Mouse (Mus musculus): Measurements from ENCODE around the gene Parp4.

Parp4 gene

GRCm38 (mm10) chr14:56575416-56575815 is at the start of gene Parp4, which contains the start of gene Cenpj:
TSS of gene Parp4 (plus strand) at chr14:56575619.
TSS of gene Cenpj (minus strand) at chr14:56575425.
- DNase-seq (ENCODE audit: low spot score in 2 of 2), result peak; percentile 95 to 96

GRCm38 (mm10) chr14:56530788-56531187 is 44.6 kb upstream of the Parp4 start:
- DNase-seq (ENCODE audit: low spot score in 2 of 2), result no peak

GRCm38 (mm10) chr14:56544946-56545345 is 30.5 kb upstream of the Parp4 start:
- no peak for DNase-seq (ENCODE audit: low spot score in 2 of 2)

GRCm38 (mm10) chr14:56545491-56545890 is 29.9 kb upstream of the Parp4 start:
- no peak for DNase-seq (ENCODE audit: low spot score in 2 of 2)

- no peak for DNase-seq (ENCODE audit: low spot score in 2 of 2)
These were observed 24.5 kb upstream of the Parp4 start for GRCm38 (mm10) chr14:56550960-56551359.

GRCm38 (mm10) chr14:56552924-56553323 is 22.5 kb upstream of the Parp4 start:
- DNase-seq (ENCODE audit: low spot score in 2 of 2), result no peak

GRCm38 (mm10) chr14:56553331-56553730 is 22.1 kb upstream of the Parp4 start:
- DNase-seq (ENCODE audit: low spot score in 2 of 2), result no peak

GRCm38 (mm10) chr14:56554716-56555115 is 20.7 kb upstream of the Parp4 start:
- no peak for DNase-seq (ENCODE audit: low spot score in 2 of 2)

GRCm38 (mm10) chr14:56559134-56559533 is 16.3 kb upstream of the Parp4 start:
- DNase-seq (ENCODE audit: low spot score in 2 of 2), result no peak

GRCm38 (mm10) chr14:56567476-56567875 is 7.9 kb upstream of the Parp4 start:
- no peak for DNase-seq (ENCODE audit: low spot score in 2 of 2)

- no peak for DNase-seq (ENCODE audit: low spot score in 2 of 2)
These were observed 6.4 kb upstream of the Parp4 start for GRCm38 (mm10) chr14:56569041-56569440.

- DNase-seq (ENCODE audit: low spot score in 2 of 2), result peak; percentile 92 to 95
These were observed 3.9 kb upstream of the Parp4 start for GRCm38 (mm10) chr14:56571310-56572093.

- no peak for DNase-seq (ENCODE audit: low spot score in 2 of 2)
These were observed 2.9 kb upstream of the Parp4 start for GRCm38 (mm10) chr14:56572546-56572945.

- DNase-seq (ENCODE audit: low spot score in 2 of 2), result no peak
These were observed 816 bp downstream of the Parp4 start for GRCm38 (mm10) chr14:56575969-56576901.

- DNase-seq (ENCODE audit: low spot score in 2 of 2), result no peak
These were observed 3.6 kb downstream of the Parp4 start for GRCm38 (mm10) chr14:56579011-56579410.

- no peak for DNase-seq (ENCODE audit: low spot score in 2 of 2)
These were observed 5.7 kb downstream of the Parp4 start for GRCm38 (mm10) chr14:56581117-56581516.

GRCm38 (mm10) chr14:56582294-56582693 is 6.9 kb downstream of the Parp4 start:
- DNase-seq (ENCODE audit: low spot score in 2 of 2), result no peak

GRCm38 (mm10) chr14:56592191-56592590 is 16.8 kb downstream of the Parp4 start:
- DNase-seq (ENCODE audit: low spot score in 2 of 2), result no peak

GRCm38 (mm10) chr14:56594811-56595210 is 19.4 kb downstream of the Parp4 start:
- DNase-seq (ENCODE audit: low spot score in 2 of 2), result no peak

GRCm38 (mm10) chr14:56598759-56599158 is 23.3 kb downstream of the Parp4 start:
- no peak for DNase-seq (ENCODE audit: low spot score in 2 of 2)

GRCm38 (mm10) chr14:56602069-56602468 is 26.6 kb downstream of the Parp4 start:
- no peak for DNase-seq (ENCODE audit: low spot score in 2 of 2)

GRCm38 (mm10) chr14:56604438-56604837 is 29.0 kb downstream of the Parp4 start:
- no peak for DNase-seq (ENCODE audit: low spot score in 2 of 2)

- no peak for DNase-seq (ENCODE audit: low spot score in 2 of 2)
These were observed 29.7 kb downstream of the Parp4 start for GRCm38 (mm10) chr14:56605136-56605535.
